Comparison of ENCODE assay signal across 1 mouse cellular context in the genomic region with DNA sequence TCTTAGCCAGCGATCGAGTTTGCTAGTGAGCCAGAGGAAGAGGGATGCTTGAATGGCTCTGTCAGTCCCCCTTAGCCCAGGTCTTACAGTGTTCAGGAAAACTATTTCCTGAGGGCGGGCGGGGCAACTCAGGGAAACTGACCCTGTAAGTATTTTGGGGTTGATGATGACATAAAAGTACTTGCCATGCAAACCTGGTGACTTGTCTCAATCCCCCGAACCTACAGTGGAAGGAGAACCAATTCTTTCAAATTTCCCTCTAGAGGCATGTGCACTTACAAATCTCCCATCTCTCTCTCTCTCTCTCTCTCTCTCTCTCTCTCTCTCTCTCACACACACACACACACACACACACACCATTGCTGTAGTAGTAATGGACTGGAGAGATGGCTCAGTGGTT.
A peak's percentile ranks its signal among the peaks of the same experiment; 100 is the strongest.
TF ChIP-seq lines count a peak whose summit lies in the region.

No protein-coding gene starts in this region.

TF ChIP-seq in CH12.LX, 34 proteins besides CTCF, POLR2A, EP300 and RAD21 (continued from another document):
- peak; percentile 98 for TF ChIP-seq MEF2A (IDR thresholded peaks at IDR 0.05; ENCODE audit: borderline replicate concordance, low read depth, low read length)
- no peak for TF ChIP-seq ZC3H11A (IDR thresholded peaks at IDR 0.05; ENCODE audit: low read depth, low read length)
- TF ChIP-seq BHLHE40 (IDR thresholded peaks at IDR 0.05; ENCODE audit: low read depth, low read length): peak; percentile 78
- no peak for TF ChIP-seq NELFE (IDR thresholded peaks at IDR 0.05; ENCODE audit: low read depth, low read length)
- TF ChIP-seq TBP (conservative IDR thresholded peaks at IDR 0.05; ENCODE audit: low read depth, low read length): 0 out of 2 replicates have a peak, but pooled peaks have one; percentile 44
- TF ChIP-seq ZMIZ1 (IDR thresholded peaks at IDR 0.05; ENCODE audit: low read depth, low read length): no peak
- peak; percentile 81 for TF ChIP-seq JUN (IDR thresholded peaks at IDR 0.05; ENCODE audit: insufficient read depth, low read depth, low read length)
- TF ChIP-seq SIN3A (IDR thresholded peaks at IDR 0.05; ENCODE audit: low read length): peak; percentile 62; the same call in 1 of the 2 replicates
- TF ChIP-seq ZKSCAN1 (IDR thresholded peaks at IDR 0.05; ENCODE audit: borderline replicate concordance, low read depth, low read length): no peak
- no peak for TF ChIP-seq NRF1 (IDR thresholded peaks at IDR 0.05; ENCODE audit: low read depth, low read length)
